Mouse (Mus musculus) liver, embryonic 14.5 days (tissue): ENCODE measurements around the gene Tbc1d19. TPM values are rescaled to one million over a fixed set of nuclear protein-coding genes. Genes with fewer than 3 reads are reported as not detected.

Experiments used
- ATAC-seq: fragments of 200-750 bp; cut with Nextera tagmentation; 2 replicates; pipeline ENCODE4 v1.8.0; 2017; ENCODE audit warnings: moderate number of reproducible peaks, mild to moderate bottlenecking, moderate library complexity; ENCODE audit not compliant: insufficient read depth
- DNase-seq, 3 experiments: peaks; one replicate each; pipeline ENCODE4 v3.0.0-alpha.2; 2012 to 2013; ENCODE audit warnings: low read depth in 3 of 3, low spot score in 3 of 3
- H3K27ac ChIP-seq: fragments of 300-500 bp; sonication (generic); 2 replicates; pipeline ENCODE4 v1.5.1; 2014; ENCODE audit warnings: moderate library complexity, mild to moderate bottlenecking, control low read depth, inconsistent platforms
- H3K27me3 ChIP-seq: fragments of 300-500 bp; sonication (generic); 2 replicates; pipeline ENCODE4 v1.6.1; 2014; ENCODE audit warnings: mild to moderate bottlenecking, low read length, moderate library complexity; ENCODE audit not compliant: control insufficient read depth, insufficient read depth
- H3K36me3 ChIP-seq: fragments of 300-500 bp; sonication (generic); replicated peaks from 2 replicates; pipeline ENCODE4 v1.6.1; 2014; ENCODE audit warnings: low read depth; ENCODE audit not compliant: control insufficient read depth, insufficient read depth
- H3K4me1 ChIP-seq, 2 experiments: fragments of 200-500 bp in 1 of 2; fragments of 300-500 bp in 1 of 2; sonication (generic) in 1 of 2; replicated peaks; 2 replicates each; pipeline ENCODE4 v1.6.1; 2012 to 2014; ENCODE audit warnings: antibody characterized with exemption in 1 of 2, inconsistent platforms in 1 of 2, low read length in 1 of 2; ENCODE audit not compliant: control insufficient read depth in 2 of 2, insufficient read depth in 2 of 2
- H3K4me2 ChIP-seq: fragments of 300-500 bp; sonication (generic); 2 replicates; pipeline ENCODE4 v1.6.1; 2014; ENCODE audit warnings: low read depth, mild to moderate bottlenecking, control low read depth, moderate library complexity
- H3K4me3 ChIP-seq, 2 experiments: fragments of 200-500 bp in 1 of 2; fragments of 300-500 bp in 1 of 2; sonication (generic) in 1 of 2; 2 replicates each; pipeline ENCODE4 v1.5.1; 2012 to 2014; ENCODE audit warnings: low read depth in 2 of 2, low read length in 2 of 2, mild to moderate bottlenecking in 2 of 2, control low read depth in 1 of 2, inconsistent platforms in 1 of 2, moderate library complexity in 1 of 2; ENCODE audit not compliant: insufficient read depth in 1 of 2
- H3K9ac ChIP-seq: fragments of 300-500 bp; sonication (generic); replicated peaks from 2 replicates; pipeline ENCODE4 v1.6.1; 2014; ENCODE audit warnings: mild to moderate bottlenecking, control low read depth, moderate library complexity
- H3K9me3 ChIP-seq: fragments of 300-500 bp; sonication (generic); 2 replicates; pipeline ENCODE4 v1.6.1; 2016; ENCODE audit warnings: low read length, mixed read lengths; ENCODE audit not compliant: control insufficient read depth
- CTCF ChIP-seq: IDR thresholded peaks from 2 replicates; pipeline ENCODE4 v1.5.1; 2016; ENCODE audit warnings: antibody characterized with exemption, low read depth, control low read depth
- EP300 ChIP-seq: IDR thresholded peaks from 2 replicates; pipeline ENCODE4 v1.6.1; 2016; ENCODE audit warnings: antibody characterized with exemption, low read depth
- WGBS: fragments of 180-500 bp; shearing (Covaris S2); extraction: QIAGEN DNeasy Blood & Tissue Kit; methylation state at CpG from one replicate; pipeline ENCODE4 v1.1.7; 2014; ENCODE audit not compliant: insufficient replicate concordance; 5-methylcytosine and 5-hydroxymethylcytosine counted together
- polyA plus RNA-seq, 2 experiments: library from polyadenylated mRNA; depleted of rRNA in 1 of 2; stranded (reverse) in 1 of 2; unstranded in 1 of 2; fragments of >200 nt; fragmentation: Nextera tagmentation in 1 of 2; extraction: Ambion mirVana in 1 of 2; gene quantifications; 2 replicates each; pipeline versions ENCODE4 v1.2.1 to v1.2.3; 2012 to 2014

Gene Tbc1d19
- polyA plus RNA-seq, 2 experiments, result 3.5 to 4.5 TPM

GRCm38 (mm10) chr5:53946747-53947146, 137.3 kb downstream of the Tbc1d19 start:
- no peak overlapping the region for H3K4me2 ChIP-seq
- WGBS, result 62% methylated on average over 8 of the region's 8 CpGs
- DNase-seq, result no peak
- H3K9ac ChIP-seq, result no peak overlapping the region
- no peak overlapping the region for H3K4me3 ChIP-seq
- no peak overlapping the region for H3K27ac ChIP-seq
- peaks cover 0 to 4% of the 10 kb centered on the region in 2 experiments; a peak in 1 of 4 replicates for H3K4me1 ChIP-seq
- ATAC-seq, result no peak
- H3K27me3 ChIP-seq, result no peaks in the 10 kb centered on the region
- no peaks in the 10 kb centered on the region for H3K36me3 ChIP-seq
- no peak for TF ChIP-seq CTCF
- TF ChIP-seq EP300, result no peak
- H3K9me3 ChIP-seq, result no peaks in the 10 kb centered on the region

GRCm38 (mm10) chr5:53947549-53948183, 138.3 kb downstream of the Tbc1d19 start:
- no peaks in the 10 kb centered on the region for H3K36me3 ChIP-seq
- ATAC-seq (no peak), DNase-seq (no peak)
- no peak overlapping the region for H3K4me3 ChIP-seq
- TF ChIP-seq CTCF (no peak), EP300 (no peak)
- no peak overlapping the region for H3K4me2 ChIP-seq
- no peak overlapping the region for H3K9ac ChIP-seq
- peaks cover 0 to 4% of the 10 kb centered on the region in 2 experiments; a peak in 1 of 4 replicates for H3K4me1 ChIP-seq
- WGBS, result 50% methylated on average over 9 of the region's 9 CpGs
- H3K27me3 ChIP-seq, result no peaks in the 10 kb centered on the region
- no peak overlapping the region for H3K27ac ChIP-seq
- H3K9me3 ChIP-seq, result no peaks in the 10 kb centered on the region

- H3K4me3 ChIP-seq, result no peak overlapping the region
- no peaks in the 10 kb centered on the region for H3K27me3 ChIP-seq
- whole genome bisulfite sequencing, result 26% methylated on average over 8 of the region's 8 CpGs
- ATAC-seq (no peak; the same call in 1 of the 2 replicates), DNase-seq (no peak)
- no peak overlapping the region for H3K27ac ChIP-seq
- TF ChIP-seq EP300, result no peak
- no peak for TF ChIP-seq CTCF
- H3K9me3 ChIP-seq, result no peaks in the 10 kb centered on the region
- H3K36me3 ChIP-seq, result no peaks in the 10 kb centered on the region
- H3K4me1 ChIP-seq, result peaks cover 0 to 4% of the 10 kb centered on the region in 2 experiments; a peak in 1 of 4 replicates
- H3K4me2 ChIP-seq, result no peak overlapping the region
- H3K9ac ChIP-seq, result no peak overlapping the region
Observed at GRCm38 (mm10) chr5:53948606-53949266, 139.3 kb downstream of the Tbc1d19 start.

GRCm38 (mm10) chr5:53950189-53950588, 140.8 kb downstream of the Tbc1d19 start:
- TF ChIP-seq EP300, result no peak
- no peak for TF ChIP-seq CTCF
- no peak overlapping the region for H3K27ac ChIP-seq
- 58% methylated on average over 7 of the region's 7 CpGs for WGBS

GRCm38 (mm10) chr5:53953216-53953615, 143.8 kb downstream of the Tbc1d19 start:
- no peaks in the 10 kb centered on the region for H3K9me3 ChIP-seq
- DNase-seq, result no peak
- peaks cover 0 to 5% of the 10 kb centered on the region in 2 experiments; a peak in 3 of 4 replicates for H3K4me1 ChIP-seq
- no peak overlapping the region for H3K4me2 ChIP-seq
- no peaks in the 10 kb centered on the region for H3K27me3 ChIP-seq
- H3K9ac ChIP-seq, result no peak overlapping the region
- ATAC-seq, result no peak
- no peak overlapping the region for H3K27ac ChIP-seq
- no peak overlapping the region for H3K4me3 ChIP-seq
- TF ChIP-seq EP300 (no peak), CTCF (no peak)
- H3K36me3 ChIP-seq, result no peaks in the 10 kb centered on the region

More at GRCm38 (mm10) chr5:53950189-53950588, 140.8 kb downstream of the Tbc1d19 start:
- DNase-seq, result no peak
- Histone ChIP-seq H3K9me3 (no peaks in the 10 kb centered on the region), H3K4me2 (no peak overlapping the region), H3K36me3 (no peaks in the 10 kb centered on the region), H3K4me1 (peaks cover 0 to 4% of the 10 kb centered on the region in 2 experiments; a peak in 1 of 4 replicates), H3K9ac (no peak overlapping the region), H3K4me3 (no peak overlapping the region), H3K27me3 (no peaks in the 10 kb centered on the region)
- no peak for ATAC-seq

Other genes with a start within 250 kb of the Tbc1d19 start
- 0.09 and 0.10 TPM in 2 replicates for gene Cckar, start 101.9 kb upstream of the Tbc1d19 start, polyA plus RNA-seq (2012; rRNA removed)
- 0.08 TPM in 1 of 2 replicates, not detected in the other for gene Cckar, start 101.9 kb upstream of the Tbc1d19 start, polyA plus RNA-seq (2014; fragmentation: Nextera tagmentation; extraction: Ambion mirVana)
- gene Stim2, start 188.9 kb downstream of the Tbc1d19 start, polyA plus RNA-seq (2012; rRNA removed), result 2.0 and 2.2 TPM in 2 replicates
- 4.2 and 4.4 TPM in 2 replicates for gene Stim2, start 188.9 kb downstream of the Tbc1d19 start, polyA plus RNA-seq (2014; fragmentation: Nextera tagmentation; extraction: Ambion mirVana)